Mouse (Mus musculus) spleen, adult 18-20 months (tissue): ENCODE measurements at regions not wholly inside any gene's neighbourhood (a gene's known extent, or its start where the extent isn't known, plus 50 kb on each side); places are given as distances from the start of the nearest gene placed in this dataset.
A peak's percentile ranks its signal among the peaks of the same experiment; 100 is the strongest.
"Not testable (repeated sequence)": the region's sequence is repeated elsewhere in the genome, so short reads cannot be mapped to it uniquely, and the experiment has no call there.

Source experiments
- DNase-seq, 2 experiments: peaks; one replicate each; pipeline ENCODE4 v3.0.0; 2022; ENCODE audit warnings: mixed read lengths in 2 of 2

DNA sequence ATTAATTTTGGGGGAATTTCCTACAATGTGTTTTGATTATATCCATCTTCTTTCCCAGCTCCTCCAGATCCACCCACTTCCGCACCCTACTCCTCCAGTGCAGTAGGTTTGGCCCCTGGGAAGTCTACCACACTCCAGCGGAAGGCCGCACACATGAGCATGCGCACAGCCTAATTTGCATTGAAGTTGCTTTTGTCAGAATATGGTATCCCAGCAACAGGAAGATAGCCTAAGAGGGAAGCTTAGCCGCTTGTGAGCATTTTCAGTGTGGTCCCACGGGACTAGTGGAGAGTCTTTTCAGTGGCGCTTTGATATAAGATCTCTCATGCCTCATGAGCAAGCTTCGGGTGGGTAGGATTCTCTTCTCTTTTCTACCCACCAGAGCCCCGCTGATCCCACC is 455.6 kb downstream of the Cbln4 start:
- no peak for DNase-seq

GRCm38 (mm10) chr2:171586853-171587220 is 456.4 kb downstream of the Cbln4 start:
- no peak for DNase-seq

DNA sequence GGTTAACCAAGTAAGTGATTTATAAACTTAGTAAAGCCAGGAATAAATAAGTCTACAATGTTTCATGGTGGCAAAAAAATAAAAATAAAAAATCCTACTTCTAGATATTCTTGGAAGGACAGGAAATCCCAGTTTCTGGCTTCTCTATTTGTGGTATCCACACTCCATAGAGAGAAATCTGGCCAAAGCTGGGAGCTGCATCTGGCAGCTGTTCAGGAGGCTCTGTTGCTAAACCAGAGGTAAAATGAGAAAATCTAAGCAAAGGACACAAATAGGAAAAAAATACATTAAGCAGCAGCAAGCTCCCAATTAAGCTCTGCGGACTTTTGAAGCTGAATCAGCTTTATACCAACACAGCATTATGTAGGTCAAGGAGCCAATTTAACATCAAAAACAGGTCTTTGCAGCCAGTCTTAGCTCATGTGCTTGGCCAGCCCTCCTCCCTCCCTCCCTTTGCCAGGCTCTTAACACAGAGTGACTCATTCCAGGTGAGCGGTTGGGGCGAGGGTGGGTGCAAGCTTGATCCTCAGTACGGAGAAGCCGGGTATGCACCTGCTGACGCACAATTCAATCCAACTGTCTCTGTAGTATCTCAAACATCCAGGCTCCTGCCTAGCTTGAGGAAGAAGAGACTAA is 456.9 kb downstream of the Cbln4 start:
- no peak for DNase-seq

GRCm38 (mm10) chr2:171574360-171574759 is 468.9 kb downstream of the Cbln4 start:
- no peak for DNase-seq

DNA sequence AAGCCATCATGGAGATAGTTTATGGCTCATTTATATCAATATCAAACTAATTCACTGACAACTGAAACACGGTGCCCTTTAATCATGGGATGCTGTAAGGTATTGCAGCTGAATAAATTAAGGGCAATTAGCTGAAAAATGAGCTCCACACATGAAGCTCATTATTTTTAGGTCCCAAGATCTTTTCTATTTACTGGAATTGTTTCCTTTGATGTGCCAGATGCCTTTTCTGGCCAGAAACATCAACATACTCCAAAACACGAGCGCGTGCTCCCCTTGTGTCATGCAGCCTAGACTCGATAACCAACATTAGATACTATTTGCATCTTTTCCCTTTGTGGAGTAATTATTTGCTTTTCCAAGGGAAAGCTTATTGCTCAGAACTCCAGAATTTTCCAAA is 480.6 kb downstream of the Cbln4 start:
- DNase-seq = no peak

- not testable (repeated sequence) for DNase-seq
Measured at GRCm38 (mm10) chr2:171542768-171543167, 500.5 kb downstream of the Cbln4 start.

GRCm38 (mm10) chr2:171514876-171515275 is 528.4 kb downstream of the Cbln4 start:
- no peak for DNase-seq

DNA sequence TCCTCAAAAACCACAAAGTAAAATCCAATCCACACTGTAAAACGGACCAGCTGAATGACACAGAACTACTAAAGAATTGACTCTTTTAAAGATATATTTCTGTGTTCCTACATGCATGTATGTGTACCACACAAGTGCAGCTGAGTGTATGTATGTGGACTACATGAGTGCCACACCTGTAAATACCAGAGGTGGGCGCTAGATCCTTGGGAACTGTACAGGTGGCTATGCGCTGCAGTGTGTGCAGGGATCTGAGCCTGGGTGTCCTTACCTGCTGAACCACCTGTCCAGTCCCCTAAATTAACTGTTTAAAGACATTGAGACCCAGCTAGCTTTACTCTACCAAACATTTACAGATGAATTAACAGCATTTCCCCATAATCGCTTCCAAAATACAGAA is 546.6 kb downstream of the Cbln4 start:
- no peak for DNase-seq

DNA sequence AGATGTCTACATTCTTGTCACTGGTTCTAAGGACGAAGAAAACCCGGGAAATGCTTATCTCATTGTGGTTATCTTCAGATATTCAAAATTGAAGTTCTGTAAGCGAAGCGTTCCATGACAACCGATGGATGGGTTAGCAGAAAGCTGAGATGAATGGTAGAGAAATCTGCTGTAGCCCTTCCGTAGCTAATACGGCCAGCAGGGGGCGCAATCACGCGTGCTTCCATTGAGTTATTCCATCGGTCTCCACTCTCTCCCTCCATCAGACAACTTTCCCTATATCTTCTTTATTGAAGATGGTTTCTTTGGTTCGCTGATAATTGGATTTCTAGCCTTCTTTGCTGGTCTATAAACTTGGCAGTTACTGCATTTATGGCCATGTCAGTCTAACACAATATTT is 549.5 kb downstream of the Cbln4 start:
- DNase-seq = peak in 1 of 2 experiments; percentile 3

- DNase-seq = no peak
Measured at GRCm38 (mm10) chr2:171487284-171487683, 556.0 kb downstream of the Cbln4 start.

DNA sequence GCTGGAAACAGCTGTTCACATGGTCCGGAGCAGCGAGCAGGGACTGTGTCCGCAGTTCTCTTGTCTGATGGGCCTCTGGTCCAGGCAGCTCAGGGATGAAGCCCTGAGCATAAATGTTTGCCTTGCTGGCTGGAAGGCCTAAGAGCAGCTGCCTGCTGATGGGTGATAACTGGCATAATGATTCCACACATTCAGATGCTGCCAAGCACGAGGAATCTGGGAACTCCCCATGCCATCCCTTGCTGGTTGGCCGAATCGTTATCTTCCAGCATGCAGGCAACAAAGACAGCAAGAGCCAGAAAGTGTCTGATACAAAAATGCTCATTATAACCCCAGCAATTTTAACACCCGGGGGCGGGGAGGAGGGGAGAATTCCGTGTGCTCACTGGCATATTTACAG is 590.0 kb downstream of the Cbln4 start:
- no peak for DNase-seq

GRCm38 (mm10) chr2:171406057-171406456 is 637.2 kb downstream of the Cbln4 start:
- no peak for DNase-seq

GRCm38 (mm10) chr2:171388936-171389335 is 654.3 kb downstream of the Cbln4 start:
- DNase-seq = no peak

DNA sequence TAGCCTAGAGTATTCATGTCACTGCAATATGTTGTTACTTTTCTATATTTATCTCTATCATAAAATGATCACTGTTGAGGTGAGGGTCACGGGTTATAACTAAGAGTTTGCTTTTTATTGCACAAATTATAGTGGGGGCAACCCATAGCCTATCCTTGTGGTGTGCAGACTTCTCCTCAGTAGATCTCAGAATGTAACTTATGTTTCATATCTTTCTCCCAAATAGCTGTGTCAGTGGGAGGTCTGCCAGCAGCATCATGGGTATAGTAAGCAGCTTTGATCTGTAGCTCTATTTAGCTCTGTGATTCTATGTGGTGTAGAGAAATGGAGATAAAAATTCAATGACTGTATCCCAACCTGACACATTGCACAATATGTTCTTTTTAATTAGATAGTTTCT is 641.9 kb downstream of the Dok5 start:
- DNase-seq = no peak

GRCm38 (mm10) chr2:171373016-171373415 is 641.4 kb downstream of the Dok5 start:
- DNase-seq = no peak

DNA sequence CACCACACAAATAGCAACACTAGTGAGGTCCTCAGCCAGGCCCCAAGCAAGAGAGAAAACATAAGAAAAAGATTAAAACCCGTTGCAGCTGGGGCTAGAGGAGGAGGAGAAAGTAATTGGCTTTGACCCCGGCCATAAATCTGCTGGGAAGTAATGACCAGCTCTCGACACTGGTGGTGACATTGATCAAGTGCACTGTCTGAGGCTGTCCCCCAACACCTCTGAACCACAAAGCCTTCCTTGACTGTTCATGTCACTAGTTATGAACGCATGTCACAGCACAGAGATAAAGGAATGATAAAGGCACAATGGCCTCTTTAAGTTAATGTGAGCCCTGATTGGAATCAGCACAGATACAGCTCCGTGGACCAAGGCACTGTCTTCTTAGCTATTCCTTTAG is 640.1 kb downstream of the Dok5 start:
- DNase-seq = no peak

- no peak for DNase-seq
Measured at GRCm38 (mm10) chr2:171365553-171365952, 633.9 kb downstream of the Dok5 start.

DNA sequence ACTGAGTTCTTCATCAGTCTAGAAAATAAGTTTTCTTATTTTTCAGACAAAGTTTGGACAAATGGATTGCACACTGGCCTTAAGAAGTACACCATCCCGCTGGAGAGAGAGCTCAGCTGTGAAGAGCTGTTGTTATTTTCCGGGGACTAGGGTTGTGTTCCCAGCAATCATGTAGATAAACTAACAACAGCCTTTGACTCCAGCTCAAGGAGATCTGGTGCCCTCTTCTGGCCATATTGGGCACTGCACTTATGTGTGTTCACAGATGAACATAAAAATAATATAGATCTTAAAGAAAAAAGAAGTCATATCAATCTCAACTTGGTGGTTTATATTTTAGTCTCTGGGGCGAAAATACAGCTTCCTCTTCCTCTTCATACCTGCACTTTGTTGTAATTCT is 633.0 kb downstream of the Dok5 start:
- DNase-seq = no peak

GRCm38 (mm10) chr2:171363381-171363780 is 631.8 kb downstream of the Dok5 start:
- no peak for DNase-seq

DNA sequence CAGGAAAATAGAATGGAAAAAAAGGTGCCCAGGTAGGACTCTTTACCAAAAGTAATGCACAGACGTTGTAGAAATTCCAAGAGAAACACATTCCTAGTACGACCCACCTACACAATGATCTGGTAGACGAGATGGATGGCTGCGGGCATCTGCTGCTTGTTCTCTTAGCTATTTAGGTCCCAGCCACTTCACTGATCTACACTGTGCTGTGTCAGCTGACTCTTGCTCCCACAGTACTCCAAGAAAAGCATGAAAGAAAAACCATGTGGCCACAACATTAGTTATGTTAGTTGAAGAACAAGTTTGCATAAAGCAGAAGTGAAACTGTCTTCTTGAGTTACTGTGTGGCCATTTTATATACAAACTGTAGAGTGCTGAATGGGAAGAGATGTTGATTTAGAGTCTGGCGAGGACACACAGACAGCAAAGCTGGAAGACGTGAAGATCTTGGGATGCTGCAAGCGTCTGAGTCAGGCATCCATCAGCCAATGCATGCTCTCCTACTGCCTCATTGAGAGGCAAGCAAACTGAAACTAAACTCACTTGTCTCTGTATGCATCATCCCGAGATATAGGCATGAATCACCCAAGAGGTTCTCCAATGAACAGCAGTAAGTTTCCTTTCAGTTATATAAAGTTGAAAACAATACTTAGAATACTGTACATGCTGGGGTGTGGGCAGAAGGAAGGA is 626.6 kb downstream of the Dok5 start:
- DNase-seq = no peak

- no peak for DNase-seq
Measured at GRCm38 (mm10) chr2:171348156-171348555, 616.5 kb downstream of the Dok5 start.

DNA sequence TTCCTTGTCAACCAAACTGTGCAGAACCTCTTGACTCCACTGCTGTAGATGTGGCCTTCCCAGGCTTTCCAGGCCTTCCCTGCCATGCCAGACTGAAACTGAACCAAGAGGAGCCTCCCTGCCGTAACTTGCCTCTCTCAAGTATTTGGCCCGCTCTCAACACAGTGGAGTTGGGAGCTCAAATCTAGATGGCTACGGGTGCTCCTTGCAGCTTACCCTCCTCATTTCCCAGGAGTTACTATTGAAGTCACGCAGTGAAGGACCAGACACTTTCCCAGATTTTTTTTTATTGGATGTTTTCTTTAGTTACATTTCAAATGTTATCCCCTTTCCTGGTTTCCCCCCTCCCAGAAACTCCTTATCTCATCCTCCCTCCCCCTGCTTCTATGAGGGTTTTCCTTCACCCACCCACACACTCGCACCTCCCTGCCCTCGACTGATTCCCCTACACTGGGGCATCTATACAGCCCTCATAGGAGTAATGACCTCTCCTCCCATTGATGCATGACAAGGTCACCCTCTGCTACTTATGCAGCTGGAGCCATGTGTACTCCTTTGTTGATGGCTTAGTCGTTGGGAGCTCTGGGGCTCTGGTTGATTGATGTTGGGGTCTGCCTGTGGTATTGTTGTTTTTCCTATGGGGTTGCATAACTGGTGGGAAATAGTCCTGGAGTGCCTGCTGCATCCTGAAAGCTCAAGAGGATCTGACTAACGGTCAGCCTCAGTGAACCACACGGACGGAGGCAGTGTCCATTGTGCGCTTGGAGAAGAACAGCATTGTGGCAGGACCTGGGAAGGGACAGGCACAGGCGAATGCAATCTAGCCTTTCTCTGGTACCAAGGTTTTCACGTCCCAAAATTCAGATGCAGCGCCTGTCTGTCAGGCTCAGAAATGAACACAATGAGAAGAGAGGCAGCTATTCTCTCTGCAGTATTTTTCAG is 602.5 kb downstream of the Dok5 start:
- no peak for DNase-seq

GRCm38 (mm10) chr2:171332826-171333225 is 601.2 kb downstream of the Dok5 start:
- DNase-seq = no peak

- DNase-seq = no peak
Measured at GRCm38 (mm10) chr2:171331529-171331928, 599.9 kb downstream of the Dok5 start.
